10 mouse cellular contexts compared by ENCODE assay signal in genomic region chr17:29680174-29680573, GRCm38 (mm10). TPM values are rescaled to one million over a fixed set of nuclear protein-coding genes. Genes with fewer than 3 reads are reported as not detected.
DNase-seq lines count a peak whose midpoint lies in the region; ATAC-seq lines count a peak whose summit lies in the region.
"Had no signal": no experiment of that assay in that cellular context is flagged by ENCODE, and none has a peak within 500 bp of the region (broad histone marks: within the 10 kb centered on the region; RNA-seq: fewer than 3 reads in every experiment).

No protein-coding gene starts in this region.

- no peaks in the 10 kb centered on the region for H3K9me3 ChIP-seq in hindbrain, embryonic 16.5 days (ENCODE audit: control insufficient read depth, low read length)
- no peaks in the 10 kb centered on the region for H3K9me3 ChIP-seq in midbrain, embryonic 16.5 days (replicated peaks; ENCODE audit: control insufficient read depth, low read length, poor library complexity, severe bottlenecking)
- H3K9me3 ChIP-seq: G1E; heart, embryonic 13.5 days had no signal

- no peaks in the 10 kb centered on the region for H3K27me3 ChIP-seq in hindbrain, embryonic 16.5 days (replicated peaks; ENCODE audit: control insufficient read depth, insufficient read depth, low read length)
- no peaks in the 10 kb centered on the region for H3K27me3 ChIP-seq in midbrain, embryonic 16.5 days (ENCODE audit: control insufficient read depth, insufficient read depth, low read depth, low read length)
- H3K27me3 ChIP-seq: heart, embryonic 13.5 days had no signal

- peaks cover 27% of the 10 kb centered on the region for H3K36me3 ChIP-seq in hindbrain, embryonic 16.5 days (ENCODE audit: control insufficient read depth, insufficient read depth, low read length)
- H3K36me3 ChIP-seq in midbrain, embryonic 16.5 days (ENCODE audit: control insufficient read depth, insufficient read depth, low read length) = peaks cover 29% of the 10 kb centered on the region

- DNase-seq in left cerebral cortex, postnatal 10 days (ENCODE audit: extremely low spot score in 1 of 2, low spot score in 2 of 2) = peak; percentile 46 to 47
- no peak for DNase-seq in left cerebral cortex, adult 11 months (ENCODE audit: low spot score)
- peak; percentile 98 for DNase-seq in cerebellum, adult 18-20 months
- no peak for DNase-seq in ovary, adult 18-20 months (ENCODE audit: low spot score)
- DNase-seq in gastrocnemius, postnatal 25 days = no peak
- no peak for DNase-seq in right cerebral cortex, postnatal 25 days

- no peak overlapping the region for H3K9ac ChIP-seq in hindbrain, embryonic 16.5 days (ENCODE audit: low read depth, low read length)
- H3K9ac ChIP-seq in midbrain, embryonic 16.5 days (ENCODE audit: low read depth, low read length) = no peak overlapping the region
- H3K9ac ChIP-seq: heart, embryonic 13.5 days had no signal

- peak overlapping the region; percentile 36; the same call in 1 of the 2 replicates for H3K27ac ChIP-seq in hindbrain, embryonic 16.5 days (ENCODE audit: low read depth, low read length)
- H3K27ac ChIP-seq in midbrain, embryonic 16.5 days (ENCODE audit: low read length) = peak overlapping the region; percentile 61; the same call in 1 of the 2 replicates
- H3K27ac ChIP-seq: heart, embryonic 13.5 days had no signal

- H3K4me3 ChIP-seq in hindbrain, embryonic 16.5 days (ENCODE audit: low read length) = no peak overlapping the region
- H3K4me3 ChIP-seq in midbrain, embryonic 16.5 days (ENCODE audit: low read depth, low read length) = no peak overlapping the region
- H3K4me3 ChIP-seq: heart, embryonic 13.5 days had no signal

- no peak overlapping the region for H3K4me2 ChIP-seq in hindbrain, embryonic 16.5 days (ENCODE audit: low read length)
- no peak overlapping the region for H3K4me2 ChIP-seq in midbrain, embryonic 16.5 days (ENCODE audit: low read length)
- H3K4me2 ChIP-seq: heart, embryonic 13.5 days had no signal

- WGBS in hindbrain, embryonic 16.5 days = 40% methylated on average over 2 of the region's 2 CpGs
- 62% methylated on average over 2 of the region's 2 CpGs for WGBS in midbrain, embryonic 16.5 days

- intact Hi-C loops in left cerebral cortex, postnatal 10 days (cut with DNase I) = no loop called here

- H3K4me1 ChIP-seq in hindbrain, embryonic 16.5 days (ENCODE audit: control insufficient read depth, insufficient read depth, low read depth, low read length) = no peaks in the 10 kb centered on the region; the same call in 1 of the 2 replicates
- no peaks in the 10 kb centered on the region for H3K4me1 ChIP-seq in midbrain, embryonic 16.5 days (ENCODE audit: control insufficient read depth, insufficient read depth, low read length)

- peak; percentile 86 for ATAC-seq in hindbrain, embryonic 16.5 days
- ATAC-seq in midbrain, embryonic 16.5 days = no peak

RNA-seq across cellular contexts. Expression of gene Cmtr1, which starts 19.8 kb away (rescaled TPM):
- total RNA-seq in left cerebral cortex, postnatal 10 days (2021) = 100 to 1,000 TPM in 1 of 2 experiments, 10 to 100 TPM in 1; 85.1 to 104 TPM
- polyA plus RNA-seq in hindbrain, embryonic 16.5 days (2015; fragmentation: Nextera tagmentation; extraction: Ambion mirVana) = 106 and 117 TPM in 2 replicates
- polyA plus RNA-seq in midbrain, embryonic 16.5 days (2015; fragmentation: Nextera tagmentation; extraction: Ambion mirVana) = 122 and 127 TPM in 2 replicates
- 10 to 100 TPM; 31.1 to 34.2 TPM for total RNA-seq in gastrocnemius, postnatal 25 days (2021)

RNA-seq across cellular contexts. Expression of gene Ccdc167, which starts 36.7 kb away (rescaled TPM):
- total RNA-seq in left cerebral cortex, postnatal 10 days (2021) = 10 to 100 TPM; 11.9 to 12.8 TPM
- polyA plus RNA-seq in hindbrain, embryonic 16.5 days (2015; fragmentation: Nextera tagmentation; extraction: Ambion mirVana) = 9.3 and 11.1 TPM in 2 replicates
- polyA plus RNA-seq in midbrain, embryonic 16.5 days (2015; fragmentation: Nextera tagmentation; extraction: Ambion mirVana) = 9.9 and 10.9 TPM in 2 replicates
- total RNA-seq in gastrocnemius, postnatal 25 days (2021) = 1 to 10 TPM; 5.0 to 6.6 TPM

Comparison
In these comparisons a context has a peak if more than half of its experiments do, and no peak if none do; other contexts are left out.
1. DNase-seq: peak in left cerebral cortex, postnatal 10 days (2 of 2) and cerebellum, adult 18-20 months (2 of 2); none in left cerebral cortex, adult 11 months (single experiment), ovary, adult 18-20 months (single experiment), gastrocnemius, postnatal 25 days (single experiment) and right cerebral cortex, postnatal 25 days (single experiment).